Mouse (Mus musculus): Measurements from ENCODE around the gene Pcca. TPM values are rescaled to one million over a fixed set of nuclear protein-coding genes. Genes with fewer than 3 reads are reported as not detected.
A peak's percentile ranks its signal among the peaks of the same experiment; 100 is the strongest.

Pcca gene
- total RNA-seq, 1 experiment, result 12.3 TPM

- no peaks in the 10 kb centered on the region for H3K36me3 ChIP-seq (ENCODE audit: control insufficient read depth, insufficient read depth, low read length, poor library complexity, severe bottlenecking)
- no peak for DNase-seq (ENCODE audit: low read depth, low spot score)
- no peaks in the 10 kb centered on the region; a peak in 1 of 4 replicates for H3K4me1 ChIP-seq (ENCODE audit: control insufficient read depth in 2 of 2, insufficient read depth in 2 of 2, low read length in 2 of 2, poor library complexity in 1 of 2)
- H3K9ac ChIP-seq (ENCODE audit: insufficient read depth, low read depth, low read length, poor library complexity, severe bottlenecking), result no peak overlapping the region
- no peak overlapping the region for H3K27ac ChIP-seq (ENCODE audit: insufficient read depth, low read depth, low read length, poor library complexity, severe bottlenecking)
- in situ Hi-C loops (cut with MboI; ENCODE audit: low sequenced_read_pairs in 2 of 2, unreplicated experiment in 2 of 2), result no loop called here
- TF ChIP-seq MAFK (IDR thresholded peaks at IDR 0.05; ENCODE audit: insufficient read depth, low read depth, low read length), result no peak
- TF ChIP-seq ZNF384 (IDR thresholded peaks at IDR 0.05; ENCODE audit: low read depth, low read length), result no peak
- TF ChIP-seq HCFC1 (IDR thresholded peaks at IDR 0.05; ENCODE audit: borderline replicate concordance, insufficient read depth, low read length), result no peak
- TF ChIP-seq ZC3H11A (IDR thresholded peaks at IDR 0.05; ENCODE audit: borderline replicate concordance, low read depth, low read length), result no peak
- TF ChIP-seq CHD2 (IDR thresholded peaks at IDR 0.05; ENCODE audit: low read depth, low read length), result no peak
- no peaks in the 10 kb centered on the region for H3K9me3 ChIP-seq (ENCODE audit: control insufficient read depth, insufficient read depth, low read depth, low read length)
- H3K4me3 ChIP-seq (ENCODE audit: insufficient read depth in 1 of 2, low read depth in 1 of 2, low read length in 2 of 2, poor library complexity in 1 of 2, severe bottlenecking in 1 of 2), result no peak overlapping the region
These were observed 325.7 kb downstream of the Pcca start for GRCm38 (mm10) chr14:122859792-122860191.

GRCm38 (mm10) chr14:122862623-122863022 is 328.5 kb downstream of the Pcca start:
- H3K9me3 ChIP-seq (ENCODE audit: control insufficient read depth, insufficient read depth, low read depth, low read length), result no peaks in the 10 kb centered on the region
- no peak overlapping the region for H3K27ac ChIP-seq (ENCODE audit: insufficient read depth, low read depth, low read length, poor library complexity, severe bottlenecking)
- H3K4me3 ChIP-seq (ENCODE audit: insufficient read depth in 1 of 2, low read depth in 1 of 2, low read length in 2 of 2, poor library complexity in 1 of 2, severe bottlenecking in 1 of 2), result no peak overlapping the region
- DNase-seq (ENCODE audit: low read depth, low spot score), result no peak
- H3K9ac ChIP-seq (ENCODE audit: insufficient read depth, low read depth, low read length, poor library complexity, severe bottlenecking), result no peak overlapping the region
- no peaks in the 10 kb centered on the region for H3K4me1 ChIP-seq (ENCODE audit: control insufficient read depth in 2 of 2, insufficient read depth in 2 of 2, low read length in 2 of 2, poor library complexity in 1 of 2)
- no peak for TF ChIP-seq MAFK (IDR thresholded peaks at IDR 0.05; ENCODE audit: insufficient read depth, low read depth, low read length)
- no peak for TF ChIP-seq HCFC1 (IDR thresholded peaks at IDR 0.05; ENCODE audit: borderline replicate concordance, insufficient read depth, low read length)
- TF ChIP-seq ZNF384 (IDR thresholded peaks at IDR 0.05; ENCODE audit: low read depth, low read length), result no peak
- no peak for TF ChIP-seq CHD2 (IDR thresholded peaks at IDR 0.05; ENCODE audit: low read depth, low read length)
- no peak for TF ChIP-seq ZC3H11A (IDR thresholded peaks at IDR 0.05; ENCODE audit: borderline replicate concordance, low read depth, low read length)
- in situ Hi-C loops (cut with MboI; ENCODE audit: low sequenced_read_pairs in 2 of 2, unreplicated experiment in 2 of 2), result no loop called here
- H3K36me3 ChIP-seq (ENCODE audit: control insufficient read depth, insufficient read depth, low read length, poor library complexity, severe bottlenecking), result no peaks in the 10 kb centered on the region

- no peak overlapping the region for H3K27ac ChIP-seq (ENCODE audit: insufficient read depth, low read depth, low read length, poor library complexity, severe bottlenecking)
- in situ Hi-C loops (cut with MboI; ENCODE audit: low sequenced_read_pairs in 2 of 2, unreplicated experiment in 2 of 2), result no loop called here
- TF ChIP-seq MAFK (IDR thresholded peaks at IDR 0.05; ENCODE audit: insufficient read depth, low read depth, low read length) (no peak), HCFC1 (IDR thresholded peaks at IDR 0.05; ENCODE audit: borderline replicate concordance, insufficient read depth, low read length) (no peak), CHD2 (IDR thresholded peaks at IDR 0.05; ENCODE audit: low read depth, low read length) (no peak), ZNF384 (IDR thresholded peaks at IDR 0.05; ENCODE audit: low read depth, low read length) (no peak), ZC3H11A (IDR thresholded peaks at IDR 0.05; ENCODE audit: borderline replicate concordance, low read depth, low read length) (no peak)
These were observed 331.5 kb downstream of the Pcca start for GRCm38 (mm10) chr14:122865462-122866129.

GRCm38 (mm10) chr14:122867531-122868285 is 333.6 kb downstream of the Pcca start:
- no peak for DNase-seq (ENCODE audit: low read depth, low spot score)
- no peak overlapping the region for H3K9ac ChIP-seq (ENCODE audit: insufficient read depth, low read depth, low read length, poor library complexity, severe bottlenecking)

More at GRCm38 (mm10) chr14:122865462-122866129, 331.5 kb downstream of the Pcca start:
- no peak for DNase-seq (ENCODE audit: low read depth, low spot score)
- Histone ChIP-seq H3K36me3 (ENCODE audit: control insufficient read depth, insufficient read depth, low read length, poor library complexity, severe bottlenecking) (no peaks in the 10 kb centered on the region), H3K4me3 (ENCODE audit: insufficient read depth in 1 of 2, low read depth in 1 of 2, low read length in 2 of 2, poor library complexity in 1 of 2, severe bottlenecking in 1 of 2) (no peak overlapping the region), H3K9me3 (ENCODE audit: control insufficient read depth, insufficient read depth, low read depth, low read length) (no peaks in the 10 kb centered on the region), H3K9ac (ENCODE audit: insufficient read depth, low read depth, low read length, poor library complexity, severe bottlenecking) (no peak overlapping the region), H3K4me1 (ENCODE audit: control insufficient read depth in 2 of 2, insufficient read depth in 2 of 2, low read length in 2 of 2, poor library complexity in 1 of 2) (no peaks in the 10 kb centered on the region)

More at GRCm38 (mm10) chr14:122867531-122868285, 333.6 kb downstream of the Pcca start:
- Histone ChIP-seq H3K27ac (ENCODE audit: insufficient read depth, low read depth, low read length, poor library complexity, severe bottlenecking) (no peak overlapping the region), H3K36me3 (ENCODE audit: control insufficient read depth, insufficient read depth, low read length, poor library complexity, severe bottlenecking) (no peaks in the 10 kb centered on the region), H3K4me3 (ENCODE audit: insufficient read depth in 1 of 2, low read depth in 1 of 2, low read length in 2 of 2, poor library complexity in 1 of 2, severe bottlenecking in 1 of 2) (no peak overlapping the region), H3K4me1 (ENCODE audit: control insufficient read depth in 2 of 2, insufficient read depth in 2 of 2, low read length in 2 of 2, poor library complexity in 1 of 2) (no peaks in the 10 kb centered on the region), H3K9me3 (ENCODE audit: control insufficient read depth, insufficient read depth, low read depth, low read length) (no peaks in the 10 kb centered on the region)
- TF ChIP-seq ZNF384 (IDR thresholded peaks at IDR 0.05; ENCODE audit: low read depth, low read length), result peak; percentile 60; the same call in 1 of the 2 replicates
- TF ChIP-seq CHD2 (IDR thresholded peaks at IDR 0.05; ENCODE audit: low read depth, low read length), result no peak
- in situ Hi-C loops (cut with MboI; ENCODE audit: low sequenced_read_pairs in 2 of 2, unreplicated experiment in 2 of 2), result no loop called here

All from ES-E14 (cell line).